Mouse (Mus musculus) thymus, adult 2 months (tissue): ENCODE results near the gene Srebf1.

Experiments
- CTCF ChIP-seq: fragments of 200-500 bp; IDR thresholded peaks from 2 replicates; pipeline ENCODE4 v1.5.1; 2012; ENCODE audit warnings: mild to moderate bottlenecking, control low read depth, low read length, moderate library complexity, borderline replicate concordance; ENCODE audit not compliant: control insufficient read depth, poor library complexity, insufficient read depth; ENCODE audit errors: extremely low read depth
- POLR2A ChIP-seq: fragments of 200-500 bp; IDR thresholded peaks from 2 replicates; pipeline ENCODE4 v1.6.1; 2012; ENCODE audit warnings: mild to moderate bottlenecking, low read length, control low read depth, moderate library complexity; ENCODE audit not compliant: control insufficient read depth, poor library complexity, insufficient read depth; ENCODE audit errors: extremely low read depth

GRCm38 (mm10) chr11:60198651-60199050, 23.7 kb downstream of the Srebf1 start:
- TF ChIP-seq CTCF: no peak
- no peak for TF ChIP-seq POLR2A
